Mouse (Mus musculus) frontal cortex, postnatal 14 days (tissue): ENCODE data around the gene Swsap1.
A peak's percentile ranks its signal among the peaks of the same experiment; 100 is the strongest.

Experiments
- DNase-seq, 2 experiments: peaks; one replicate each; pipeline ENCODE4 v3.0.0; 2022; ENCODE audit warnings: low spot score in 2 of 2

The Swsap1 gene

GRCm38 (mm10) chr9:21935466-21936131 is 20.0 kb upstream of the Swsap1 start:
- DNase-seq, result no peak

- DNase-seq, result peak; percentile 96 to 98
Observed at GRCm38 (mm10) chr9:21936692-21937570, 18.6 kb upstream of the Swsap1 start, which contains the start of gene Plppr2. Gene Plppr2 (plus strand): TSS chr9:21937033.

GRCm38 (mm10) chr9:21937711-21938175 is 17.8 kb upstream of the Swsap1 start:
- DNase-seq, result peak in 1 of 2 experiments; percentile 51

- no peak for DNase-seq
Observed at GRCm38 (mm10) chr9:21938234-21938855, 17.2 kb upstream of the Swsap1 start.

GRCm38 (mm10) chr9:21943046-21943445 is 12.5 kb upstream of the Swsap1 start:
- no peak for DNase-seq

GRCm38 (mm10) chr9:21943638-21944037 is 11.9 kb upstream of the Swsap1 start:
- DNase-seq, result no peak

GRCm38 (mm10) chr9:21944267-21944666 is 11.3 kb upstream of the Swsap1 start:
- DNase-seq, result no peak

- DNase-seq, result no peak
Observed at GRCm38 (mm10) chr9:21947540-21948130, 7.9 kb upstream of the Swsap1 start.

GRCm38 (mm10) chr9:21948146-21948545 is 7.4 kb upstream of the Swsap1 start:
- DNase-seq, result no peak

GRCm38 (mm10) chr9:21948790-21949189 is 6.8 kb upstream of the Swsap1 start:
- no peak for DNase-seq

- no peak for DNase-seq
Observed at GRCm38 (mm10) chr9:21950322-21950721, 5.2 kb upstream of the Swsap1 start.

GRCm38 (mm10) chr9:21951977-21952376 is 3.6 kb upstream of the Swsap1 start:
- DNase-seq, result no peak

- peak; percentile 57 to 73 for DNase-seq
Observed at GRCm38 (mm10) chr9:21953600-21953999, 2.0 kb upstream of the Swsap1 start.

- no peak for DNase-seq
Observed at GRCm38 (mm10) chr9:21954635-21955034, 920 bp upstream of the Swsap1 start.

GRCm38 (mm10) chr9:21955225-21955569 is 358 bp upstream of the Swsap1 start:
- DNase-seq, result peak in 1 of 2 experiments; percentile 67

GRCm38 (mm10) chr9:21958372-21958771 is 2.8 kb downstream of the Swsap1 start:
- no peak for DNase-seq

- DNase-seq, result no peak
Observed at GRCm38 (mm10) chr9:21959244-21959643, 3.7 kb downstream of the Swsap1 start.

GRCm38 (mm10) chr9:21960135-21960534 is 4.6 kb downstream of the Swsap1 start:
- no peak for DNase-seq

GRCm38 (mm10) chr9:21960558-21961208 is 5.1 kb downstream of the Swsap1 start:
- DNase-seq, result no peak

- no peak for DNase-seq
Observed at GRCm38 (mm10) chr9:21961366-21961980, 5.9 kb downstream of the Swsap1 start.

GRCm38 (mm10) chr9:21962010-21962409 is 6.5 kb downstream of the Swsap1 start:
- no peak for DNase-seq
